Mouse (Mus musculus) layer of hippocampus, adult 11-12 months (tissue): Measurements from ENCODE around the gene Nop9.
A peak's percentile ranks its signal among the peaks of the same experiment; 100 is the strongest.

ENCODE experiments used
- DNase-seq: peaks from one replicate; pipeline ENCODE4 v3.0.0; 2022; ENCODE audit warnings: low spot score

The Nop9 gene

DNA sequence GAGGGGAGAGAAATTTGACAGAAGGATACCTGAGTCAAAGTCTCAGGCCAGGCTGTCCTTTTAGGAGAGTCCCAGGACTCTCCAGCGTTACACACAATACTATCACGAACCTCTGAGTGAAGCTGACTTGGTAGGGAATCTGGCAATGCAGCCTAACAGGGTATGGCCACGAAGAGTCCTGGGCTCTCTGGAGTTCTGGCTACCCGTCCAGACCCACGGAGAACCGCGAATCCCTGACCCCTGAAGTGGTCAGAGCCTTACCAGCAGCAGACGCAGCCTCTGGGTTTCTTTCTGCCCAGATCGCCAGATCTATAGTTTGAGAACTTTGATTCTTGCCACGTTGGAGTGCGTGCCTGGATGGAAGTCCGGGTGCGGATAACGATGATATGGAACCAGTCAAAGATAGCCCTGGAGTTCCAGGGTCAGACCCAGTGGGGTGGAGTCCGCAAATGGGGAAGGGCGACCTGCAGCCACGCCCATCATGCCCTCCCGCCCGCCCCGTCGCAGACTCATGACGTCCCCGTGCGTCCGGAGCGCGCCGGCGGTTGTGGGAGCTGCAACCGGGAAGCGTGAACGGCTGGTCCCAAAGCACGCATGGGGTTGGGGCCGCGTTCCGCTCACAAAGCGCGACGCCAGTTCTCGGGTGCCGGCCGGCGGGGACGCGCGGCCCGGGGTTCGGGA, at the start of gene Nop9, which contains the start of gene Dhrs1:
Gene Nop9 (plus strand): TSS at position 514 of the 681 bp plus-strand sequence.
Gene Dhrs1 (minus strand): TSS at position 511 of the 681 bp plus-strand sequence.
- peak; percentile 83 for DNase-seq

DNA sequence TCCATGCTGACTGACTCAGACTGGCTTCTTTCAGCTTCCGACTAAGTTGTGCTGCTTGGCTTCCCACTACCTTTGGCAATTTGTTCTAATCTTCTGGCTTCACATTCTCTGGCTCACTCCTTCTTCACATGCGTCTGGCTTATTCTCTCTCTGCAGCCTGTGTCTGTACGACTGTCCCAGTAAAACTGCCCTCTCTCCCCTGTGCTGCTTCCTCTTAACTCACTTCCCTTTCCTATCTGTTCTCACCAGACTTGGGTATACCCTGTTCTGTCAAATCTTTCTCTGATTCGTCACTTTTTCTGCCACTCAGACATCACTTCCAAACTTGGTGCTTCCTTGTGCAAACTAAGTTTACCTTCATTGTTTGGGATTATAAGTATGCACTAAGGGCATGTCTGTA, 48.3 kb upstream of the Nop9 start:
- DNase-seq, result no peak

DNA sequence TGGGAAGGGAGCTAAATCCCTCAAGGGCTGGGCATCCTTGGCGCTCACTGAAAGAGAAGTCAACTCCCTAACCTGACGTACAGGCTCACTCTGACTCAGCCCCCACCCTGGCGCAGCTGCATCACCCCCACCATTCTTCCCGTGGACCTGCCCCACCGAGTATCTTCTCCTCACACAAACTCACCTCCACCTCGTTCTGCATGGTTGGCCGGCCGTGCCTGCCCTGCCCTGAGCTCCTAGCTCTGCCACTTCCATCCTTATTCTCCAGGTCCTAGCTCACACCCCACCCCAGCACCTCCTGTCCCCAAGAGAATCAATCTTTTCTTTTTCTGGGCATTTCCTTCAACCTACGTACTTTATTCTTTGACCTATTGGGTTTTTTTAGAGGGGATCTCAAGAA, 44.4 kb upstream of the Nop9 start:
- no peak for DNase-seq

DNA sequence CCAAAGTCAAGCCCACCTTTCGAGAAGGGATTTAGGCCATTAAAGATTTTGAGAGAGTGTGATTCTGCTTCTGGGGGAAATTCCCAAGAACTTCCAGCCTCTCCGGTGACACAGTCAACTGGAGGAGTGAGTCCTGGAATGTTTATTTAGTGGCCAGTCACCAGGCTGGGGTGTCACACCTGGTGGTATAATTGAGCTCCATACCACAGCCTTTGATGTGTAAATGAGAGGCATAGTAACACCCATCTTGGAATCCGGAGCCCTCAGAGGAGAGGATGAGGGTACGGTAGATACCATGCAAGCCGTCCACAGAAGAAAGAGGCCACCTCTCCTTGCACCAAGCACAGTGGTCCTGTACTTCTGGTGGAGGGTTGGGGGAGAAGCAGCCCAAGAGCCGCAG, 42.7 kb upstream of the Nop9 start:
- DNase-seq, result no peak

DNA sequence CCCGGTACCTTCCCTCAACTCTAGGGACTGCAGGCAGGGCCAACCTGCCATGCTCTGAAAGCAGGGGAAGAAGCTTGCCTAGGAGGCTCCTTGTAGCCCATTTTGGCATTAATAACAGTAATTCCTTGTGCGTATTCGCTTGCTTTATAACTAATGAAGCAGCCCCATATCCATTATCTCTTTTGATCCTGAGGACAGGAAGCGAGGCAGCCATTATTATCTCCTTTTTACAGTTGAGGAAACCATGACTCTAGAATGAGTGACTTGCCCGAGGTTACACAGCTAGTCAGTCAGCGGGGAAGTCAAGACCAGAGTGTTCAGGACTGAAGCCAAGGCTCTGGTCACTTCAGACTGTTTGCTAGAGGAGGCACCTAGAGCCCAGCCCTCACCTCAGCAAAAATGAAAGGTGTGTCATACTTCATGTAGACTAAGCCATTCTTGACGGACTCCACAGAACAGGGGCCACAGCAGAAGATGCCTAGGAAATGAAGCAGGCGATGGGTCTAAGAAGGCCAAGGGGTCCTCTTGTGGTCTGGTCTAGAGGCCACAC, 39.4 kb upstream of the Nop9 start:
- DNase-seq, result no peak

DNA sequence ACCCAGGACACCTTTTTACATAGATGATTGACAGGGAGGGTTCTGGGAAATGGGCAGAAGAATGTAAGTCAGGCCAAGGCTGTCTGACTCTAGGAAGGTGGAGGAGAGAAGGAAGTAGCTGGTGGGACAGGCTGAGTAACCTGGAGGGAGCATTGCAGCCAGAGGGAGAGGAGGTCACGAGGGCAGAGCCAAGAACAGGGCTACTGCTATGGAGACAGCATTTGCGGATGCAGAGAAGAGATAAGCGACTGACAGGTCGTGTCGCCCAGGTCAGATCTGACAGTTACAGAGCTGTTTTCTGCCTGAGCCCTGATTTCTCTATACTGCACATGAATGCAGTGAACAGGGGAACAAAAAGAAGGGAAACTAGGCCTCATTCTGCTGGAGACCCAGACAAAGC, 38.1 kb upstream of the Nop9 start:
- no peak for DNase-seq

DNA sequence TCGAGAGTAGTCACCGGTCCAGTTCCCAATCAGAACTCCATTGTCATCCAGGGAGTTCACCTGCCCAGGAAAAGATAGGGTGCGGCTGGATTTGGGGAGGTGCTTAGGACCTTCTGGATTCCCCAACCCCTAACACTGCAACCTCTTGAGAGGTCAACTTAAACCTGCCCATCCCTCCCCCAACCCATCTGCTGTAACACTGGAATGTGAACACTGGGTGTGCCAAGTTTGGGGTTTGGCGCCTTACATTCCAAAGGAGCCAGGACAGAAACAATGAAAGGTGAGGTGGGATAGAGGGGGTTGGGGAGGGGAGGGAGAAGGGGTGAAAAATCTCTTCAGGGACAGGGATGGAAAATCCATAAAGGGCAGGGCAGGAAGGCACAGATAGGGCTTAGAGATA, 36.0 kb upstream of the Nop9 start:
- no peak for DNase-seq

DNA sequence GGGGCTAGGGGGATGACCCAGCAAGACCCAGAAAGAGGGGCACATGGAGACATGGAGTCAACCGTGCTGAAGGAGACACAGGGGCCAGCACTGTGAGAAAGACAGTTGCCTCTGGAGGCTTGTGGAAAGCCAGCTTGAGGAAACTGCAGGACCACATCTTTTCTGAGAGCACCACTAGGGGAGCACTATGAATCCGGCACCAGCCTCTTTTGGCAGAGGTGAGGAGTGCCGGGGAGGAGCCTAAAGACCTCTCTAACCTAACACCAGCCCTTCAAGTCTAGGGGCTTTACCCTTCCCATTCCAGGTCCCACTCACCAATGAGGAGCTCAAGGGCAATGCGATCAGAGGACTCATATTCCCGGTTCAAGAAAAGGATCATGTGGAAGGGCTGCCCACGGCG, 33.7 kb upstream of the Nop9 start:
- no peak for DNase-seq

DNA sequence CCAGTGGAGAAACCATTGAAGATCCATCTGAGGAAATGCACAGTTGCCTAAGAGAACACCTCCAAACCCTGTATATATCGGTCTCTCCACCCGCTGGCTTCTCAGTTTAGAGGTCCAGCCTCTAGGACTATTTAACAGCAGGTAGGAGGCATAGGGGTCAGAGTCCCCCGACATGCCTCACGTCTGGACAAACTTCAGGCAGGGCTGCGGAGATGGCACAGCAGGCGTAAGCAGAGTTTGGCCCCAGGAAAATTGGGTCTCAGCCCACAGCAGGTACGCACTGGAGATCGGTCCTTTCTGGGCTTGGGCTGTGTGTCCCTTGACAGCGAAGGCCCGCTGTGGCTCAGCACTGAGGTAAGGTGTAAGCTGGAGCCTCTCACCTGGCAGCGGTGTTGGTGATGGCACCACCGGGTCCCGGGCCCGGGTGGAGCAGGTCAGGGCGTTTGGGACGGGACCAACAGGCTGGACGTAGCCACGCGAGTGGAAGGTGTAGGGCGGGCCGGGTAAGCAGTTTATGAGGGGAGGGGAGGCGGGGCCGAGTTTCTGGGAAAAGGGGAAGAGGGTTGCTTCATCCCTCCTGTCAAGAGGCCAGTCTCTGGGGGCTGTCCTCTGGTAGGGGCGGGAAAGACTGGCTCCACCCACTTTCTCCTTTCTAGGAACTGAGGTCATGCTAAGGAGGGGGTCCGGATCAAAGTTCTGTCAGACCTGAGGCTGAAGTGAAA, 32.3 kb upstream of the Nop9 start:
- DNase-seq, result no peak

DNA sequence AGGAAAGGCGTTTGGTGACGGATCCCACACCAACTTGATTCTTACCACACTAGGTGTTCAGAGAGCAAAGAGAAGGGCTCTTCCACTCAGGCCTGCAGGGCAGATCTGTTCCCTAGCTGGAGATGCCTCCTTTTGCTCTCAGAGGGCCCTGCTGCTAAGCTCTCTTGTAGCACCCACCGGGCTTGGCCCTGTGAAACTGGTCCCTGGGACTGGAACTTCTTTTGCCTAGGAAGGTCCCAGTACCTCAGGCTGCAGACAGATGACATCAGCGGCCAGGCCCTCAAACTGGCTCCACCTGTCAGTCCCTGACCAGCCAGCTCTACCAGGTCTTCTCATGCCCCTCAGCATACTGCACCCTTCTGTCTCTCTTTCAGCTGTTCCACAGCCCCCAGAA, 31.8 kb upstream of the Nop9 start, which contains the start of gene Tgm1:
Gene Tgm1 (minus strand): TSS at position 198 of the 394 bp plus-strand sequence.
- DNase-seq, result no peak

DNA sequence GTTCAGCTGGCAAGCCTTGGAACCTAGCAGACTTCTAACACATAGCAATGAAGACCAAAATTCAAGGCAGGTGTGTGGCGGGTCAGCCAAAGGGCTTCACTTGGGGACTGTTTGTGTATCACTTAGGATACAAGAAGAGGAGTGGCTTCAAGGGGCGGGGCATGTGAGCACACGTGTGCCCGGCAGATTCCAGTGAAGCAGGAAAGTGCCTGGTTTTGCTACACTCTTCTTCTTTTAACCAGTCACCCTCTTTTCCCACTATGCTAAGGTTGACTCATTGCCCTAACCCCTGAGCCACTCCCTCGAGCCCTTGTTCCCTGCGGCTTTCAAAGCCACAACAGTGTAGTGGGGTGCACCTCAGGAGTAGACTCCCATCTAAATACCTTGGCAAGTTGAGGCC, 30.6 kb upstream of the Nop9 start:
- DNase-seq, result no peak

DNA sequence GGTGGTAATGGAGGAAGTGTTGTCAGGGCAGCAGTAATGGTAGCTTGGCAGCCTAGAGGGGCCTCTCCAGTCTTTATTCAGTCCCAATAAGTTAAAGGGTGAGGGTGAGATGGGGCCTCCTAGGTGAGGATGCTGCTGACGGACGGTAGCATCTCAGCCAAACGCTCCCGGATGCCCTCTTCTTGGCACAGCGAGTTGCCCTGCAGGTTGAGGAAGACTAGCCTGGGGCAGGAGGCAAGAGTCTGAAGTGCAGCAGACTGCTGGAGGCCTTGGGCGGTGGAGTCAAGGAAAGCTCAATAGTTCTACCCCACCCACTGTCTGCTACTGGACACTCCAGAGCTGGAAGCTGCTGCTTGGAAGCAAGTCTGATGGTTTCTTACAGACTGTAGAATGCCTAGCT, 29.2 kb upstream of the Nop9 start:
- DNase-seq, result no peak

DNA sequence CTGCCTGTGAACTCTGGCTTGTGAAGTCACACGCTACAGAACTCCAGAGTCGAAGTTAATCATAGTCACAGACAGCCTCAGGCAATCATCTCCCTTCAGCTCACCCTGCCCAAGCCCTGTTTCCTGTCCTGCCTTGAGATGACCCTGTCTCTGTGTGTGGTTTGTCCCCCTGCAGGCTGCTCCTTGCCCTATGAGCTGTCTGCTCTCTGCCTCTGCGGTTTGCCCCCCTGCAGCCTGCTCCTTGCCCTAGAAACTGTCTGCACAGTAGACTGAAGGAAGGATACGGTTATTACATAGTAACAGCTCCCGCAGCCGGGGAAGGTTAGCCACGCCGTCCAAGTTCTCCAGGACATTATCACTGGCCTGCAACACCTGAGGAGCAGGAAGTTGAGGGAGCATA, 28.6 kb upstream of the Nop9 start:
- no peak for DNase-seq

DNA sequence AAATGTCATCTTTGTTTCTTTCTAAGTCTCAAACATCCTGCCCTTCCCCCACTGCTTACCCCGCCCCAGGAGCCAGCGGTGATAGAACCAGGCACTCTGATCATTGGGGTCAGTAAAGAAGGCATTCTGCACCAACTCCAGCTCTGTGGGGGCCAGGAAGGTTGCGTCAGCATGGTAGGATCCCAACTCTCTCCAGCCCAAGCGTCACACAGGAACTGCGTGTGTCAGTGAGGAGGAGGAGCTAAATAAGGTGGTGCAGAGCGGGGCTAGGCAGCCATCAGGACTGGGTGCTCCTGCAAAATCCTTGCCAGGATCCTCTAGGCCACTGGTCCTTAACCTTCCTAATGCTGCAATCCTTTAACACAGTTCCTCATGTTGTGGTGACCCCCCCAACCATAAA, 25.8 kb upstream of the Nop9 start:
- no peak for DNase-seq

DNA sequence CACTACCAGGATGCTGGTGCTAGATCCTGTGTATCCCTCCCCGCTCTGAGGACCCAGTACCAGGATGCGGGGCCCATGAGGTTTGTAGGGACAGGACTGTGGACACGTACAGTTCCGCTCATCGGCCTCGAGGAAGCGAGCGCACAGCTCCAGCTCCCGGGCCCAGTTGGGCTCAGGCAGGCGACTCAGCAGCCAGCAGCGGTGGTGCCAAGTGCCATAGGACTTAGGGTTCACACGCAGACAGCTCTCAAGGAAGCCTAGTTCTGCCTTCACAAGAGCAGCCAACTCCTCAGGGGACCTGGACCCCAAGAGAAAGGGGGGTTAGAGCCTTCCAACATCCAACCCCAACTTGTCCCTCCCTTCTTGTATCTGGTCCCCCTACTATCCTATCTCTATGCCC, 24.8 kb upstream of the Nop9 start:
- DNase-seq, result no peak

DNA sequence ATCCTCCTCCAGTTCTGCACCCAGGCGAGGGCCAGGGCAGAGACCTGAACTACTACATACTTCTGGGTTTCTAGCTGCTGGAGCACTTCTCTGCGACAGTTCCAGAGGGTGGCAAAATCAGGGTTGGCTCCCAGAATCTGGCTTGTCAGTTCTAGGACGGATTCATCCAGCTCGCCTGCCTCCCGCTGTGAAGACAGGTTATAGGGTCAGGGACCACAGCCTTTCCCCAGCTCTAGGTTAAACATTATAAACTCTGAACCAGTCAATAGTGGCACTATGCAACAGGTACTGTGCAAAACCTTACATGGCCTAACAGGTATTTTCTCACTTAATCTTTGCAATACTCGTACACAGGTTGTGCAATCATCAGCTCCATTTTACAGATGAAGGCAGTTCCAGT, 24.4 kb upstream of the Nop9 start:
- DNase-seq, result no peak

DNA sequence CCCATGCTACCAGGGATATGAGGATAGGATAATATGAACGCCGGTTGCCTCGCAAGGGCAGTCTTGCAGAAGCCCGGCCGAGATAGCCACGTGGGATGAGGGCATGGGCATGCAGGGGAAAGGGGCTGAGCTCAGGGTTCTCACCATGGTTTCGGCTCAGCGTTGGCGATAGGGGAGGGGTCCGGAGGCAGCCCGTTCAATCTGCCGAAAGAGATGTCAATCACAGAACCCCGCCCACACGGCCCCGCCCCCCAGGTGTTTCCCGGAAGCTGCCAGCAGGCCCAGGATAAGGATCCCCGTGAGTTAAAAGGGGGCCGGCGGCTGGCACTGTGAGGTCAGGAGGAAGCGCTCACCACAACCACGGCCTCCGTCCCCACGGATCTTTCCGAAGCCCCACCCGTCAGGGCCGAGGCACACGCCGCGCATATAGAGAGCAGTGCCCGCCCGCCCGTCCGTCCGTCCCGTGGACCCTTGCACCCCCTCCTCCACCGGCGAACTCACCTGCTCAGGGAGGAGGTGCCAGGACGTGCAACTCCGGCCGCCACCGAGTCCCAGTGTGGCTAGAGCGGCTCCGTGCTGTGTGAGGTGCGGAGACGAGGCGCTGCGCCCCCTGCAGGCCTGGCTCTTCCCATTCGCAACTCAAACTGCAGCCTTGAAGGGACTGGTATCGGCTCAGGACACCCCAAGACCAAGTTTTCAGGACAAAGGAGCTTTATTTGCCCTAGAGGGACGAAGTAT, 23.6 kb upstream of the Nop9 start, which contains the start of gene Rabggta:
Gene Rabggta (minus strand): TSS at position 564 of the 738 bp plus-strand sequence.
- DNase-seq, result peak; percentile 95

DNA sequence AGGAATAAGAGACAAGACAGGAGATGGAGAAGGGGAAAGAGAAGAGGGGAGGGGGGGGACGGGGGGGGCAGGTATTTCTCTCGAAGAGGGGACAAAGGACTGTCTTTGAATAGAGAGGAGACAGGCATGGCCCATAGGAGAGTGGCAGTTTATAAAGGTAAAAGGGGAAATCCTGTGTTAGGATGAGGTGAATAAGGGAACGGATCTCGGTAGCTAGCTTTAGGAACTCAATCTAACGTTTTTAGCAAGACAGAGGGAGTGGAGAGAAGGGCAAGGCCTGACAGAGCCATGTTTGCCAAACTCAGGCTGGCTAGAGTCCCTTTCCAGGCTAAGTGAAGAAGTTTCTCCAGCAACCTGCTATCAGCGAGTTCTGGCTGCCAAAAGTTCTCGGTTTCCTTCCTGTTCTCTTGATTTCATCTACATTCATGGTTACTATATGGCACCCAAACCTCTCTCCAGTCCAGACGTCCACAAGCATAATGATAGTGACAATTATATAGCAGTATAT, 23.0 kb upstream of the Nop9 start:
- no peak for DNase-seq

DNA sequence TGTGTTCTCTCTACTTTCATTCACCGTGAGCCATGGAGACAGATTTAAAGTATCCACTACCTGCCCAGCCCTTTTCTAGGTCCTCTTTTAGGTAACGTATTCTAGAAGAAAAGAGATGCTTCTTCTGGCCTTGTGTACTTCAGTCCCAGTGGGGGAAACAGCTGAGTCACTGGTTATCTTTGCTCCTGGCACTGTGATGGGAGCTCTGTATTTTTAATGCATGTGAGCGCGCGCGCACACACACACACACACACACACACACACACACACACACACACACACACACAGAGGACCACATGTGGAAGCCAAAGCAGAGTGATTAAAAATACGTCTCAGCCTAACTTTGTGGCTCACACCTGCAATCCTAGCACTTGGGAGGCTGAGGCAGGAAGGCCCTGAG, 22.1 kb upstream of the Nop9 start:
- DNase-seq, result no peak

DNA sequence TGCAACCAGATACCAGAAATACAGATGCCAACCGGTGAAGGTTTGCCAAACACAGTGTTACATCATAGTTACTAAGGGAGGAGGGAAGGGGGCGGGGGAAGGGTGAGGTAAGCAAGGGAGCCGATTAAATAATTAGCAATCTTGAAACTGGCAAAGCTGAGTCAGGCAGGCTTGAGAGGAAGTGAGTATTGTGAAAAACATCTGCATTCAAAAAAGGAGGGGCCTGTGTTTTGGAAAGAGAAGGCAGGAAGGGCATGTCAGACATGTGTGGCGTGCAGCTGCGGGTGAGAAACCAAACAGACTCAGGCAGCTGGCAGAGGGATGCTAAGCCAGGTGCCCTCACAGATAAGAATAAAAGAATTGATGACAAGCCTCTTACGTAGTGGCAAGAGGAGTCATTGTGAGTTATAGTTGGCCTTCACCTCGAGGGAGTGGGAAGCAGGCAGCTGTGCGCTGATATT, 21.1 kb upstream of the Nop9 start:
- DNase-seq, result no peak

DNA sequence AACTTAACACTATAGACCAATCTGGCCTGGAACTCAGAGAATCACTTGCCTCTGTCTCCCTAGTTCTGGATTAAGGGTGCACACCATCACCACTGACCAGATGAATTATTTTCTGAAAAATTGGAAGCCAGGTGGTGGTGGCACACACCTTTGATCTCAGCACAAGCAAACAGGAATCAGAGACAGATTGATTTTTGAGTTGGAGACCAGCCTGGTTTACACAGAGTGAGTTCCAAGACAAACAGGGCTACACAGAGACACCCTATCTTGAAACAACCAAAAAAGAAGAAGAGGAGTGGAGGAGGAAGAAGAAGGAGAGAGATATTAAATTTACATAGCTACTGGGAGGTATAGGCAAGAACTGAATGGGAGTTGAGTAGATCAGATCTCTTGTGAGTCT, 19.2 kb upstream of the Nop9 start:
- no peak for DNase-seq
